Mouse (Mus musculus) megakaryocyte progenitor cell, adult 5-6 weeks (primary cell): Measurements from ENCODE around the gene Plcb4. TPM values are rescaled to one million over a fixed set of nuclear protein-coding genes. Genes with fewer than 3 reads are reported as not detected.
"Not testable (repeated sequence)": the region's sequence is repeated elsewhere in the genome, so short reads cannot be mapped to it uniquely, and the experiment has no call there.

Source experiments
- ATAC-seq: replicated peaks from 2 replicates; pipeline ENCODE4 v1.8.0; 2016; ENCODE audit warnings: mild to moderate bottlenecking, moderate TSS enrichment, inconsistent platforms; ENCODE audit not compliant: poor library complexity
- total RNA-seq, 2 experiments: library from RNA; stranded (forward) in 1 of 2; stranded (reverse) in 1 of 2; fragments of 157-497, 149-512 nt in 1 of 2; fragments of 200-1000 nt in 1 of 2; gene quantifications; 2 replicates each; pipeline versions ENCODE4 v1.2.3 to v1.2.4; 2015 to 2017

Gene Plcb4
- total RNA-seq, 2 experiments from 2014 or later, result 17.7 to 29.9 TPM

- ATAC-seq, result no peak
Observed at GRCm38 (mm10) chr2:135672459-135673104, 13.8 kb downstream of the Plcb4 start.

GRCm38 (mm10) chr2:135673649-135674048, 14.8 kb downstream of the Plcb4 start:
- no peak for ATAC-seq

GRCm38 (mm10) chr2:135675284-135675683, 16.5 kb downstream of the Plcb4 start:
- ATAC-seq, result peak; percentile 55; the same call in 1 of the 2 replicates

GRCm38 (mm10) chr2:135676978-135677501, 18.2 kb downstream of the Plcb4 start:
- no peak for ATAC-seq

GRCm38 (mm10) chr2:135677601-135678000, 18.8 kb downstream of the Plcb4 start:
- no peak for ATAC-seq

- ATAC-seq, result peak; percentile 51; the same call in 1 of the 2 replicates
Observed at GRCm38 (mm10) chr2:135680001-135680400, 21.2 kb downstream of the Plcb4 start.

GRCm38 (mm10) chr2:135680406-135681134, 21.8 kb downstream of the Plcb4 start:
- 0 out of 2 replicates have a peak, but pooled peaks have one; percentile 14 for ATAC-seq

- ATAC-seq, result no peak
Observed at GRCm38 (mm10) chr2:135683684-135684440, 25.1 kb downstream of the Plcb4 start.

- no peak for ATAC-seq
Observed at GRCm38 (mm10) chr2:135686692-135687091, 27.9 kb downstream of the Plcb4 start.

GRCm38 (mm10) chr2:135687585-135687984, 28.8 kb downstream of the Plcb4 start:
- ATAC-seq, result no peak; the same call in 1 of the 2 replicates

GRCm38 (mm10) chr2:135692568-135693488, 34.0 kb downstream of the Plcb4 start:
- peak; percentile 72 for ATAC-seq

- ATAC-seq, result peak; percentile 98
Observed at GRCm38 (mm10) chr2:135700686-135701413, 42.0 kb downstream of the Plcb4 start.

GRCm38 (mm10) chr2:135704673-135705072, 45.9 kb downstream of the Plcb4 start:
- no peak for ATAC-seq

GRCm38 (mm10) chr2:135707305-135707704, 48.5 kb downstream of the Plcb4 start:
- ATAC-seq, result no peak

- no peak for ATAC-seq
Observed at GRCm38 (mm10) chr2:135708386-135708785, 49.6 kb downstream of the Plcb4 start.

GRCm38 (mm10) chr2:135708796-135709195, 50.0 kb downstream of the Plcb4 start:
- ATAC-seq, result no peak

- ATAC-seq, result not testable (repeated sequence)
Observed at GRCm38 (mm10) chr2:135709736-135710135, 50.9 kb downstream of the Plcb4 start.

- no peak for ATAC-seq
Observed at GRCm38 (mm10) chr2:135711049-135711924, 52.5 kb downstream of the Plcb4 start.

- ATAC-seq, result peak; percentile 95
Observed at GRCm38 (mm10) chr2:135711925-135712288, 53.1 kb downstream of the Plcb4 start.
